Mouse (Mus musculus): Measurements from ENCODE around the gene Krt86.
"Not testable (repeated sequence)": the region's sequence is repeated elsewhere in the genome, so short reads cannot be mapped to it uniquely, and the experiment has no call there.

Gene Krt86

DNA sequence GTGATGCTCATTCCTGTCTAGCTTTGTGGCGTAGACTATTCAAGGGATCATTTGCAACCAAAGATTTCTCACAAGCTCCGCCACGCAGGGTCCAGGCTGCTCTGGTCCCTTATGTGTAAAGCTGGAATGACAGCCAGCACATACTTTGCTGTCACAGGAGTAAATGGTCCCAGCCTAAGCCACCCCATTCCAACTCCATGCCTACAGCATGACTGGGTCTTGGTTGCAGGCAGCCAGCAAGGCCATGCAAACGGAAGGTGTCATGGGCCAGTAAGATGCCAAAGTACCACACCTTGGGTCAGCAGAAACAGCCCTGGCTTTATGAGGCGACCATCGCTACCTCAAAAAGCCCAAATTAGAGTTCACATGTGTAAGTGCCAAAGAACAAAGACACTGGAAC lies 20.4 kb downstream of the Krt86 start:
- DNase-seq: no peak

GRCm38 (mm10) chr15:101494203-101494602 lies 20.9 kb downstream of the Krt86 start:
- DNase-seq: no peak

DNA sequence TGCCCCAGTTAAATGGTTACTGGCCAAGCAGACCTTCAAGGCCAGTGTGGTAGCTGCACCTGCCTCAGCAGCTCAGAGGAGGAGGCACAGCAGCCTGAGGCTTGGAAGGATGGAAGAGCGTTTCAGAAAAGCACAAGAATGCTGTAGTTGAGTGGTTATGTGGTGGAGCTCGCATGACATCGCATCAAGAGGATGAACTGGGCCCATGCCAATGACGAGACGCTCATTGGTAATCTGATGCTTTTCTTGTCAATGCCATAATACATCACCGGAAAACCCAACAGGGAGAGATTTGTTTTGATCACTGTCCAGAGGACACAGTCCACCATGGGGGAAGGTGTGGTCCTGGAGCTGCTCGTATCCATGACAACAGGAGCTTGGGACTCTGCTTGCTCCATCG lies 22.0 kb downstream of the Krt86 start:
- no peak for DNase-seq

DNA sequence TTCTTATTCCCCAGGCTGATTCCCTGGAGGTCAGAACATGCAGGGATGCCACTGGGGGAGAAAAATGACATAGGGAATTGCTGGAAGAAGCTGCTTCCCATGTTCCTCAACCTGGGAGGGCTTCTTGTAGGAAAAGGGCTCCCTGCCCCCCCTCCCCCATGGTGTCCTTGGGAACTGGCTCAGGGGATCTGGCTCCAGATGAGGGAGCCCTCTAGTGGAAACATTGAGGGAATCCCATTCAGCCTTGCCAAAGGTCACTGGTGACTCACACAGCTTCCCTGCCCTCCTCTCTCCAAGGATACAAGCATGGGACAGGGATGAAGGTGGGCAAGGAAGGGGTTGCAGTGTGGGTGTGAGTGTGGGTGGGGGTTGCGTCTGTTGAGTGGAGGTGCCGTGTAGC lies 23.9 kb downstream of the Krt86 start:
- no peak for DNase-seq

GRCm38 (mm10) chr15:101506896-101507758 lies 33.8 kb downstream of the Krt86 start:
- no peak for DNase-seq

DNA sequence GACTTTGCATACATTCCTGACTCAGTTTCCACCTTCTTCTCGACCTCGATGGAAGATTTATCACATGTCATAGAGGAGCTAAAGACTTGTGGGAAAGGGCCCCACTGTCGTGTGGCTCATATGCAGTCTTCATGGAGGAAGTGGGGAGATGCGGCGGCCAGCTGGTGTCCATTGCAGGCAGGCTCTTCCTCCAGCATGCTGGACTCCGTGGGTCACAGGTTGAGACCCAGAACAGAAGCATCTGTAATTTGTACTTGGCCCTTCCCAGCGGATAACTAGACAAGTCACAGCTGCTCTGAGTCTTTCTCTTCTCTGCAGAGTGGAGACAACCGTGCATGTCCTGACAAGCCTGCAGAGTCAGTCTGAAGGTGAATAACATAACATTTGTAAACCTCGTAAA lies 35.0 kb downstream of the Krt86 start:
- no peak for DNase-seq

- not testable (repeated sequence) for DNase-seq
These were observed 43.9 kb downstream of the Krt86 start, which contains the start of gene Gm49425 for GRCm38 (mm10) chr15:101517161-101517560. Gene Gm49425 (minus strand): TSS chr15:101517261.

DNA sequence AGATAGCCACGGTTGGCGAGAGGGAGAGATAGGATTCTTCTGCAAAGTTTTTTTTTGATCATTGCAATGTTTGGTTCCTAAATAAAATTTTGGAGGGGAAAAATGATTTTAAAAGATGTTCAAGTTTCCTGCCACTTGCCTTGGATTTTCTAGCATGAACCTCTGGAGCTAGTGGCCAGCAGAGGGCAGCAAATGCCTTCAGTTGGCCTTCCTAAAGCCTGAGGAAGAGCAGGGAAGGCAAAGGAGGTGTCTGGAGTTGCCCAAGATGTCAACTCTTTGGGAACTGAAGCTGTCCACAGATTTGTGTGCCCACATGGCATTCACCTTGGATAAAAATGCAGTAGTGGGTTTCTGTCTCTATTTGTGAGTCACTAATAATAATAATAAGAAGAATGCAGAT lies 46.5 kb downstream of the Krt86 start:
- DNase-seq: peak; percentile 58

DNA sequence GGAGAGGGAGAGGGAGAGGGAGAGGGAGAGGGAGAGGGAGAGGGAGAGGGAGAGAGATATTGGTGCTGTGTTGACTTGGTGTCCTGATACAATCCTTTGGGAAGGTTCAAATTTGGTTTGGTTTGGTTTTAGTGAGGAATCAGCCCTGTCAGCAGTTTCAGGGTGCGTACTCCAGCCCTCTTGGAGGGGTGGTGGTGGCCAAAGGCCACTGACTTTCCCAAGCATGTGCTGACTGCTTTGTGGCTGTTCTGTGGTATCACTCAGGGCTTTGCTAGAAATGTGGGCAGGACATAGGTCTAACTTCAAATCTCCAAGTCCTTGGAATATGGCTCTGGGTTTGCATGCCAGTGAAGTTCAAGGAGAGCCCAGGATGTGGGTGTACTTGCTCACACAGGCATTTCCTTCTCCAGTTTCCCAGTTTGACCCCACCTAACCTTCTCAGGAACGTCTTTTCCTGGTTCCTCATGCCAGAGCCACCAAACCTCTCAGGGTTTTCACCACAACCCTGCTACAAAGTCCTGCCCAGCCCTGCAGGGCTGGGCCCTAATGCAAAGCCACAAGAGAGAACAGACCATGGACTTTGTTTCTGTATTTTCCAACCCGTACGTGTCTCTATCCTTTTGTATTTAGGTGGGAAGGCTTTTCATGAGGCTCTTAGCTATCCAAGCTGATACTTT lies 49.4 kb downstream of the Krt86 start:
- no peak for DNase-seq

Data from layer of hippocampus, adult 9-11 months (tissue).